Mouse (Mus musculus) lung, embryonic 14.5 days (tissue): Measurements from ENCODE around the gene Lbhd1. TPM values are rescaled to one million over a fixed set of nuclear protein-coding genes. Genes with fewer than 3 reads are reported as not detected.
A peak's percentile ranks its signal among the peaks of the same experiment; 100 is the strongest.
"Not testable (repeated sequence)": the region's sequence is repeated elsewhere in the genome, so short reads cannot be mapped to it uniquely, and the experiment has no call there.

ENCODE experiments used
- ATAC-seq: fragments of 200-750 bp; cut with Nextera tagmentation; 2 replicates; pipeline ENCODE4 v1.8.0; 2017; ENCODE audit warnings: mild to moderate bottlenecking, moderate TSS enrichment, moderate library complexity; ENCODE audit not compliant: insufficient read depth
- DNase-seq: peaks from one replicate; pipeline ENCODE4 v3.0.0-alpha.2; 2015
- H3K27ac ChIP-seq: fragments of 300-500 bp; sonication (generic); 2 replicates; pipeline ENCODE4 v1.5.1; 2014; ENCODE audit warnings: low read depth, mild to moderate bottlenecking, moderate library complexity
- H3K27me3 ChIP-seq: fragments of 300-500 bp; sonication (generic); 2 replicates; pipeline ENCODE4 v1.6.1; 2014; ENCODE audit warnings: low read length, control low read depth; ENCODE audit not compliant: insufficient read depth
- H3K36me3 ChIP-seq: fragments of 300-500 bp; sonication (generic); 2 replicates; pipeline ENCODE4 v1.6.1; 2014; ENCODE audit warnings: control low read depth; ENCODE audit not compliant: insufficient read depth
- H3K4me1 ChIP-seq: fragments of 300-500 bp; sonication (generic); 2 replicates; pipeline ENCODE4 v1.6.1; 2014; ENCODE audit warnings: antibody characterized with exemption, control low read depth; ENCODE audit not compliant: insufficient read depth
- H3K4me2 ChIP-seq: fragments of 300-500 bp; sonication (generic); 2 replicates; pipeline ENCODE4 v1.6.1; 2014; ENCODE audit warnings: mild to moderate bottlenecking
- H3K4me3 ChIP-seq: fragments of 300-500 bp; sonication (generic); 2 replicates; pipeline ENCODE4 v1.5.1; 2014; ENCODE audit warnings: low read depth, low read length
- H3K9ac ChIP-seq: fragments of 300-500 bp; sonication (generic); 2 replicates; pipeline ENCODE4 v1.6.1; 2014
- H3K9me3 ChIP-seq: fragments of 300-500 bp; sonication (generic); 2 replicates; pipeline ENCODE4 v1.6.1; 2016; ENCODE audit warnings: low read depth, low read length, control low read depth
- CTCF ChIP-seq: IDR thresholded peaks from 2 replicates; pipeline ENCODE4 v1.5.1; 2016; ENCODE audit warnings: antibody characterized with exemption, low read depth
- WGBS: fragments of 180-500 bp; shearing (Covaris S2); extraction: QIAGEN DNeasy Blood & Tissue Kit; methylation state at CpG from one replicate; pipeline ENCODE4 v1.1.7; 2014; 5-methylcytosine and 5-hydroxymethylcytosine counted together
- polyA plus RNA-seq: library from polyadenylated mRNA; unstranded; fragments of >200 nt; fragmentation: Nextera tagmentation; extraction: Ambion mirVana; gene quantifications from 2 replicates; pipeline ENCODE4 v1.2.1, GENCODE M21; 2014

Lbhd1 gene
- polyA plus RNA-seq, 1 experiment from 2014 or later = 72.1 TPM

GRCm38 (mm10) chr19:8887585-8888463, 4.3 kb downstream of the Lbhd1 start:
- peak overlapping the region; percentile 71 for H3K4me3 ChIP-seq
- H3K9ac ChIP-seq = peak overlapping the region; percentile 89
- H3K9me3 ChIP-seq = no peaks in the 10 kb centered on the region
- 13% methylated on average over 19 of the region's 19 CpGs for WGBS
- no peak for ATAC-seq
- peak overlapping the region; percentile 92 for H3K27ac ChIP-seq
- no peaks in the 10 kb centered on the region; the same call in 1 of the 2 replicates for H3K4me1 ChIP-seq
- H3K4me2 ChIP-seq = peak overlapping the region; percentile 92
- no peaks in the 10 kb centered on the region for H3K27me3 ChIP-seq
- peaks cover 21% of the 10 kb centered on the region for H3K36me3 ChIP-seq
- peak; percentile 32 for DNase-seq
- no peak for TF ChIP-seq CTCF

DNA sequence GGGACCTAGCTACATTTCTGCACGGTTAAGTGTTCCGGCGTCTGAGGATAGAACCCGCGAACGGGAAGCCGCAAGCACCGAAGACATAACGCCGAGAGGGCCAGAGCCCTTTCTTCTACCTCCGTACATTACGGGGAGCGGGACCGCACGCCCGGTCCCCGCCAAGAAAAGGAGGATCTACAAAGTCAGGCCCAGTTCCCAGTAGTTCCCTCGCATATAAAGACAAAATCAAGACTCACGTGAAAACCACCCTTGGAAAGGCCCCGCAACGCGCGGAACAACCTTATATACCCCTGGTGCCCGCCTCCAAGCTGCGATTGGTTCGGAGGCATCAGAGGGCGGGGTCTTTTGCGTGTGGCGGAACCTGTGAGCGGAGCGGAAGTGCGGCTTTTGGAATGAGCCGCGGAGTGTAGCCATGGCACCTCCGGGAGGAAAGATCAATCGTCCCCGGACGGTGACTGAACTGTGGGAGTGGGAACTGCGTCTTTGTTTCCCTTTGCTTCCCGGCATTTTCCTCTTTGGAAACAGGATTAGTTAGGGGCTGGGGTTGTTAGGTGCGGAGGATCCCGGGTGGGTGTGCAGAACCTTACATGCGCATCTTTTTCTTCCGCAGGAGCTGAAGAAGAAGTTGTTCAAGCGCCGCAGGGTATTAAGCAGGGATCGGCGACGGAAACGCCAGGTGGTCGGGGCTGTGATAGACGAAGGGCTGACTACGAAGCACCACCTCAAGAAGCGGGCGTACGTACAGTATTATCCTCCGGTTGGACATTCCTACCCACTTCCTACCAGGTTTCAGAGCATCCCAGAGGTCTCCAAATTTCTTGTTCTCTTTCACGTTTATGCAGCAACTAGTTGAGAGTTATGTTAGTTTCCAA, 5.2 kb downstream of the Lbhd1 start, which contains the start of the genes 1810009A15Rik and Gm49416:
TSS of gene 1810009A15Rik (plus strand) at position 343 of the 875 bp plus-strand sequence.
TSS of gene Gm49416 (plus strand) at position 416 of the 875 bp plus-strand sequence.
- H3K4me2 ChIP-seq = peak within 1 kb of the TSS; percentile 92
- H3K9me3 ChIP-seq = no peaks in the 10 kb centered on the region
- TF ChIP-seq CTCF = no peak
- H3K27ac ChIP-seq = peak within 1 kb of the TSS; percentile 92
- no peaks in the 10 kb centered on the region for H3K27me3 ChIP-seq
- WGBS = under 1% methylated on average over 58 of the region's 58 CpGs
- H3K9ac ChIP-seq = peak within 1 kb of the TSS; percentile 89
- DNase-seq = peak; percentile 99
- ATAC-seq = peak; percentile 95
- H3K4me3 ChIP-seq = peak within 1 kb of the TSS; percentile 71
- H3K4me1 ChIP-seq = peaks cover 4% of the 10 kb centered on the region
- peaks cover 21% of the 10 kb centered on the region for H3K36me3 ChIP-seq

GRCm38 (mm10) chr19:8892829-8893766, 9.6 kb downstream of the Lbhd1 start, which contains the start of gene Ints5:
Gene Ints5 (plus strand): TSS chr19:8893005.
- peaks cover 51% of the 10 kb centered on the region for H3K36me3 ChIP-seq
- peak within 1 kb of the TSS; percentile 92 for H3K9ac ChIP-seq
- 2% methylated on average over 54 of the region's 54 CpGs for WGBS
- peak; percentile 57 for ATAC-seq
- TF ChIP-seq CTCF = no peak
- peak within 1 kb of the TSS; percentile 90 for H3K27ac ChIP-seq
- no peaks in the 10 kb centered on the region for H3K9me3 ChIP-seq
- DNase-seq = peak; percentile 95
- peaks cover 11% of the 10 kb centered on the region for H3K4me1 ChIP-seq
- H3K27me3 ChIP-seq = no peaks in the 10 kb centered on the region
- H3K4me3 ChIP-seq = peak within 1 kb of the TSS; percentile 87
- peak within 1 kb of the TSS; percentile 84 for H3K4me2 ChIP-seq

- DNase-seq (no peak), ATAC-seq (no peak)
- Histone ChIP-seq H3K9ac (no peak overlapping the region), H3K27ac (no peak overlapping the region), H3K36me3 (peaks cover 43% of the 10 kb centered on the region), H3K4me1 (peaks cover 16% of the 10 kb centered on the region), H3K9me3 (no peaks in the 10 kb centered on the region), H3K4me3 (no peak overlapping the region), H3K27me3 (no peaks in the 10 kb centered on the region), H3K4me2 (no peak overlapping the region)
- TF ChIP-seq CTCF = no peak
- 87% methylated on average over 9 of the region's 9 CpGs for WGBS
These were observed 11.9 kb downstream of the Lbhd1 start for GRCm38 (mm10) chr19:8895397-8895960.

- 84% methylated on average over 5 of the region's 5 CpGs for WGBS
- not testable (repeated sequence) for DNase-seq, H3K9me3 ChIP-seq, H3K9ac ChIP-seq, ATAC-seq, H3K27me3 ChIP-seq, H3K4me3 ChIP-seq, H3K27ac ChIP-seq, H3K4me2 ChIP-seq
- Histone ChIP-seq H3K4me1 (peaks cover 16% of the 10 kb centered on the region), H3K36me3 (peaks cover 38% of the 10 kb centered on the region)
These were observed 12.7 kb downstream of the Lbhd1 start for GRCm38 (mm10) chr19:8896231-8896630.

DNA sequence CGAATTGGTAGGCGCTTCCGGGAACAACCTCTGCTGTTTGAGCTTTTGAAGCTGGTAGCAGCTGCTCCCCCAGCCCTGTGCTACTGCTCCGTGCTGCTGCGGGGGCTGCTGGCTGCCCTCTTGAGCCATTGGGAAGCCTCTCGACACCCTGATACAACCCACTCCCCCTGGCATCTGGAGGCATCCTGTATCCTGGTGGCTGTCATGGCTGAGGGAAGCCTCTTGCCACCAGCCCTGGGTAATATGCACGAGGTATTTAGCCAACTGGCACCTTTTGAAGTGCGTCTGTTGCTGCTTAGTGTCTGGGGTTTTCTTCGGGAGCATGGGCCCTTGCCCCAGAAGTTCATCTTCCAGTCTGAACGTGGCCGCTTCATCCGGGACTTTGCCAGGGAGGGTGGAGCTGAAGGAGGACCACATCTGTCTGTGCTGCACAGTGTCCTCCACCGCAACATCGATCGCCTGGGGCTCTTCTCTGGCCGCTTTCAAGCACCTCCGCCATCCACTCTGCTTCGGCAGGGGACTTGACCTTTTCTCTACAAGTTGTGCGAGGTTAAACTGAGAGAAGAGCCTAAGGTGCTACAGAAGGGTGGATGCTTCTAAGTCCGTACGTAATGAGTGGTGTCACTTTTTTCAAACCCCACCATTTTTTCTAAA, 13.8 kb downstream of the Lbhd1 start:
- DNase-seq (peak; percentile 60), ATAC-seq (peak; percentile 62)
- H3K27ac ChIP-seq = peak overlapping the region; percentile 86
- H3K9ac ChIP-seq = peak overlapping the region; percentile 96
- not testable (repeated sequence) for H3K27me3 ChIP-seq, H3K9me3 ChIP-seq
- WGBS = 21% methylated on average over 21 of the region's 21 CpGs
- H3K4me2 ChIP-seq = peak overlapping the region; percentile 65
- peaks cover 42% of the 10 kb centered on the region for H3K36me3 ChIP-seq
- peak overlapping the region; percentile 89 for H3K4me3 ChIP-seq
- H3K4me1 ChIP-seq = peaks cover 16% of the 10 kb centered on the region
